Mouse (Mus musculus) frontal cortex, adult 2 months (tissue): Measurements from ENCODE around the gene Ugt1a9. TPM values are rescaled to one million over a fixed set of nuclear protein-coding genes. Genes with fewer than 3 reads are reported as not detected.
A peak's percentile ranks its signal among the peaks of the same experiment; 100 is the strongest.
"Not testable (repeated sequence)": the region's sequence is repeated elsewhere in the genome, so short reads cannot be mapped to it uniquely, and the experiment has no call there.

ENCODE experiments used
- DNase-seq, 2 experiments: peaks; one replicate each; pipeline ENCODE4 v3.0.0; 2022; ENCODE audit warnings: low spot score in 1 of 2; ENCODE audit errors: extremely low spot score in 1 of 2
- polyA plus RNA-seq: library from polyadenylated mRNA; depleted of rRNA; stranded (reverse); fragments of >200 nt; gene quantifications from 2 replicates; pipeline ENCODE4 v1.2.3, GENCODE M21; 2012; rRNA removed

The Ugt1a9 gene
- not detected in 2 replicates for polyA plus RNA-seq

- DNase-seq = no peak
Observed at GRCm38 (mm10) chr1:88070495-88070894, at the start of gene Ugt1a9. Gene Ugt1a9 (plus strand): TSS chr1:88070800.

- not testable (repeated sequence) for DNase-seq
Observed at GRCm38 (mm10) chr1:88025244-88025643, 45.4 kb upstream of the Ugt1a9 start.

- DNase-seq = not testable (repeated sequence)
Observed at GRCm38 (mm10) chr1:88043044-88043443, 27.6 kb upstream of the Ugt1a9 start.

GRCm38 (mm10) chr1:88044832-88045437 is 25.7 kb upstream of the Ugt1a9 start:
- DNase-seq = not testable (repeated sequence)

- not testable (repeated sequence) for DNase-seq
Observed at GRCm38 (mm10) chr1:88047408-88047807, 23.2 kb upstream of the Ugt1a9 start.

- DNase-seq = no peak
Observed at GRCm38 (mm10) chr1:88055088-88055487, 15.5 kb upstream of the Ugt1a9 start, which contains the start of gene Ugt1a10. Gene Ugt1a10 (plus strand): TSS chr1:88055388.

- not testable (repeated sequence) for DNase-seq
Observed at GRCm38 (mm10) chr1:88066472-88067102, 4.0 kb upstream of the Ugt1a9 start.

- no peak for DNase-seq
Observed at GRCm38 (mm10) chr1:88070902-88071301, 302 bp downstream of the Ugt1a9 start.

- no peak for DNase-seq
Observed at GRCm38 (mm10) chr1:88074471-88074870, 3.9 kb downstream of the Ugt1a9 start.

GRCm38 (mm10) chr1:88077128-88077527 is 6.5 kb downstream of the Ugt1a9 start:
- no peak for DNase-seq

GRCm38 (mm10) chr1:88081670-88082069 is 11.1 kb downstream of the Ugt1a9 start:
- DNase-seq = no peak

- DNase-seq = no peak
Observed at GRCm38 (mm10) chr1:88086125-88086524, 15.5 kb downstream of the Ugt1a9 start.

GRCm38 (mm10) chr1:88087513-88087912 is 16.9 kb downstream of the Ugt1a9 start, which contains the start of gene Ugt1a8:
Gene Ugt1a8 (plus strand): TSS chr1:88087813.
- no peak for DNase-seq

- no peak for DNase-seq
Observed at GRCm38 (mm10) chr1:88092341-88092740, 21.7 kb downstream of the Ugt1a9 start.

GRCm38 (mm10) chr1:88094270-88094676 is 23.7 kb downstream of the Ugt1a9 start:
- not testable (repeated sequence) for DNase-seq

- DNase-seq = peak in 1 of 2 experiments; percentile 1
Observed at GRCm38 (mm10) chr1:88094941-88095492, 24.4 kb downstream of the Ugt1a9 start, which contains the start of gene Ugt1a7c. Gene Ugt1a7c (plus strand): TSS chr1:88095062.

GRCm38 (mm10) chr1:88098546-88098945 is 27.9 kb downstream of the Ugt1a9 start:
- not testable (repeated sequence) for DNase-seq

- DNase-seq = not testable (repeated sequence)
Observed at GRCm38 (mm10) chr1:88099691-88100090, 29.1 kb downstream of the Ugt1a9 start.

GRCm38 (mm10) chr1:88103019-88103418 is 32.4 kb downstream of the Ugt1a9 start, which contains the start of gene Ugt1a6b:
Gene Ugt1a6b (plus strand): TSS chr1:88103252.
- DNase-seq = not testable (repeated sequence)

- peak in 1 of 2 experiments; percentile 1 for DNase-seq
Observed at GRCm38 (mm10) chr1:88103697-88104468, 33.3 kb downstream of the Ugt1a9 start.
